Mouse (Mus musculus) heart, adult 2 months (tissue): Measurements from ENCODE around the gene Ctsk.

Experiments used
- CTCF ChIP-seq: fragments of 200-600 bp; IDR thresholded peaks from 2 replicates; pipeline ENCODE4 v1.8.1; 2022; ENCODE audit warnings: antibody characterized with exemption, mild to moderate bottlenecking, moderate library complexity
- EP300 ChIP-seq: fragments of 200-500 bp; IDR thresholded peaks from 2 replicates; pipeline ENCODE4 v1.6.1; 2011; ENCODE audit warnings: low read depth, low read length, control low read depth; ENCODE audit not compliant: insufficient read depth
- POLR2A ChIP-seq: fragments of 200-500 bp; IDR thresholded peaks from 2 replicates; pipeline ENCODE4 v1.6.1; 2011; ENCODE audit warnings: mild to moderate bottlenecking, low read depth, low read length, control low read depth; ENCODE audit not compliant: insufficient read depth

DNA sequence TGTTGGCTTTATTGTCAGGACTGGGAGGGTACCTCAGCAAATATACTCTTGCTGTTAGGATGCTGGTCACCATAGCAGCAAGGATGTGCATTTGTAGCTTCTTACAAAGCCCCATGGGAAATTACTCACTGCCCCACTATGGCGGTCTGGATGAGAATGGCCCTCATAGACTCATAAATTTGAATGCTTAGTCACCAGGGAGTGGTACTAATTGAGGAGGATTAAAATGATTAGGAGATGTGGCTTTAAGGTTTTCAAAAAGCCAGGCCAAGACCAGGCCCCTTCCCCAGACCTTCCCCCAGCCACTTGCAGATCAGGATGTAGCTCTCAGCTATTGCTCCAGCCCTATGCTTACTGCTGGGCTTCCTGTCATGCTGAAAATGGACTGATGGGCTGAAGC lies 51.1 kb downstream of the Ctsk start:
- TF ChIP-seq EP300 (no peak), CTCF (no peak), POLR2A (no peak)
